Mouse (Mus musculus) heart, postnatal 0 days (tissue): ENCODE results near the gene 2900026A02Rik.

Experiments
- CTCF ChIP-seq: IDR thresholded peaks from 2 replicates; pipeline ENCODE4 v1.5.1; 2016; ENCODE audit warnings: antibody characterized with exemption, control low read depth, low read depth
- EP300 ChIP-seq: IDR thresholded peaks from 2 replicates; pipeline ENCODE4 v1.6.1; 2016; ENCODE audit warnings: antibody characterized with exemption, low read depth

GRCm38 (mm10) chr5:113126476-113126875, 94.6 kb downstream of the 2900026A02Rik start:
- TF ChIP-seq CTCF (no peak), EP300 (no peak)
